Mouse (Mus musculus) liver, embryonic 12.5 days (tissue): Measurements from ENCODE around the gene Tceal8. TPM values are rescaled to one million over a fixed set of nuclear protein-coding genes. Genes with fewer than 3 reads are reported as not detected.

ENCODE experiments used
- microRNA-seq: library from miRNA; unstranded; fragments of <30 nt; microRNA quantifications from one replicate; pipeline ENCODE4, GENCODE M21; 2017
- polyA plus RNA-seq: library from polyadenylated mRNA; unstranded; fragments of >200 nt; fragmentation: Nextera tagmentation; extraction: Ambion mirVana; gene quantifications from 2 replicates; pipeline ENCODE4 v1.2.1, GENCODE M21; 2016

Tceal8 gene
- polyA plus RNA-seq, 1 experiment from 2014 or later: 182 TPM

Small RNA genes lying within 50 kb of the gene (microRNA-seq; reads per million reads assigned to microRNA genes)
- not detected for gene Mir6383

Other genes starting within 250 kb of the Tceal8 start
- gene Arxes2, start 178.5 kb downstream of the Tceal8 start, polyA plus RNA-seq: 35.6 and 38.7 TPM in 2 replicates
- 18.0 and 21.2 TPM in 2 replicates for gene Arxes1, start 139.0 kb downstream of the Tceal8 start, polyA plus RNA-seq
- 191 and 194 TPM in 2 replicates for gene Bex2, start 104.1 kb downstream of the Tceal8 start, polyA plus RNA-seq
- 0.17 and 0.20 TPM in 2 replicates for gene Nxf3, start 87.1 kb downstream of the Tceal8 start, polyA plus RNA-seq
- gene Bex4, start 33.3 kb downstream of the Tceal8 start, polyA plus RNA-seq: 201 and 211 TPM in 2 replicates
- 5.2 and 5.8 TPM in 2 replicates for gene Tceal5, start 31.5 kb upstream of the Tceal8 start, polyA plus RNA-seq
- 0.98 and 1.4 TPM in 2 replicates for gene Tceal7, start 42.4 kb upstream of the Tceal8 start, polyA plus RNA-seq
- gene Bex1, start 43.2 kb upstream of the Tceal8 start, polyA plus RNA-seq: 147 and 153 TPM in 2 replicates
- gene Tceal9, start 72.7 kb upstream of the Tceal8 start, polyA plus RNA-seq: 223 and 224 TPM in 2 replicates
- 273 and 279 TPM in 2 replicates for gene Bex3, start 97.9 kb upstream of the Tceal8 start, polyA plus RNA-seq